Mouse (Mus musculus) bone marrow macrophage, adult 2 months (primary cell): ENCODE results near the gene Prdm12. TPM values are rescaled to one million over a fixed set of nuclear protein-coding genes. Genes with fewer than 3 reads are reported as not detected.
"Not testable (repeated sequence)": the region's sequence is repeated elsewhere in the genome, so short reads cannot be mapped to it uniquely, and the experiment has no call there.

Experiments used
- H3K27ac ChIP-seq: 2 replicates; pipeline ENCODE4 v1.5.1; 2012; ENCODE audit warnings: low read depth, low read length; ENCODE audit not compliant: insufficient read depth
- H3K4me1 ChIP-seq: 2 replicates; pipeline ENCODE4 v1.6.1; 2012; ENCODE audit warnings: low read length; ENCODE audit not compliant: control insufficient read depth, insufficient read depth
- H3K4me3 ChIP-seq: 2 replicates; pipeline ENCODE4 v1.5.1; 2012; ENCODE audit warnings: mild to moderate bottlenecking, low read length, moderate library complexity; ENCODE audit not compliant: insufficient read depth
- CTCF ChIP-seq: IDR thresholded peaks from 2 replicates; pipeline ENCODE4 v1.5.1; 2012; ENCODE audit warnings: low read depth, mild to moderate bottlenecking, low read length, moderate library complexity
- POLR2A ChIP-seq: IDR thresholded peaks from 2 replicates; pipeline ENCODE4 v1.6.1; 2012; ENCODE audit warnings: mild to moderate bottlenecking, low read depth, low read length, borderline replicate concordance
- polyA plus RNA-seq: library from polyadenylated mRNA; stranded (reverse); fragments of >200 nt; gene quantifications from 2 replicates; pipeline ENCODE4 v1.2.4, GENCODE M21; 2012; ENCODE audit not compliant: missing spikeins, insufficient read depth, insufficient read length

Prdm12 gene
- polyA plus RNA-seq, 1 experiment, result not detected

DNA sequence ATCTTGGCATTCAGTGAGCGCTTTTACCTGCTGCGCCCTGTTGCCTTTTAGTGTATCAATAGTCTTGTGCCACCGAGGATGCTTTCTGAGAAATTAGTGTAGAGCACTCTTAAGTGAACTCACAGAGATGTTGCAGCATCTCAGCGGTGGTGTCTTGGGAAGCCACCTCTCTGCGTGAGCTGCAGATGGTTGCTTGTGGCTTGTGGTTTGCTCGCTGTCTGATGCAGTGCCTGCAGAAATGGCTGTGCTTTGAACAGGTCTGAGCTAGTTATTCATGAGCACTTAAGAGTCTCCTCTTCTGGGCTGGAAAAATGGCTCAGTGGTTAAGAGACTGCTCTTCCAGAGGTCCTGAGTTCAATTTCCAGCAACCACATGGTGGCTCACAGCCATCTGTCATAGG lies 38.8 kb downstream of the Prdm12 start:
- TF ChIP-seq CTCF, result no peak
- no peak for TF ChIP-seq POLR2A
- Histone ChIP-seq H3K27ac (no peak overlapping the region), H3K4me1 (no peaks in the 10 kb centered on the region), H3K4me3 (no peak overlapping the region)

DNA sequence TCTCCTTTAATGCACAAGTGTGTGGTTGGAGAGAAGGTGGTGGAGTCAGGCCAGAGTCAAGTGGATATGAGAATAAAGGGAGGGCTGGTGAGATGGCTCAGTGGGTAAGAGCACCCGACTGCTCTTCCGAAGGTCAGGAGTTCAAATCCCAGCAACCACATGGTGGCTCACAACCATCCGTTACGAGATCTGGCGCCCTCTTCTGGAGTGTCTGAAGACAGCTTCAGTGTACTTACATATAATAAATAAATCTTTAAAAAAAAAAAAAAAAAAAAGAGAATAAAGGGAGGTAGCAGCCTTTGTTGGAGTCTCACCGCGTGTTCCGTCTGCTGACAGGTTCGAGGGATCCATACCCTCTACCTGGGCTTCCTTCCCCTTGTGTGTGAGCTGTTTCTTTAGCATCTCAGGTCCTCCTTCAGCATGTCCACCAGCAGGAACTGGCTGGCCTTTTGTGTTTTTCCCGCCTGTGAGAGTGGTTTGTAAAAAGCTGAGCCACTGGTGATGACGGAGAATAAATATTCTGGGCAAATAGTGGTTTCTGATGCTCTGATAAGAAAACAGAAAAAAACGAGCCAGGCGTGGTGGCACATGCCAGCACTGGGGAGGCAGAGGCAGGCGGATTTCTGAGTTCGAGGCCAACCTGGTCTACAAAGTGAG lies 41.3 kb downstream of the Prdm12 start:
- not testable (repeated sequence) for H3K27ac ChIP-seq, H3K4me3 ChIP-seq, H3K4me1 ChIP-seq
- TF ChIP-seq CTCF, result 0 out of 2 replicates have a peak, but pooled peaks have one; percentile 18

DNA sequence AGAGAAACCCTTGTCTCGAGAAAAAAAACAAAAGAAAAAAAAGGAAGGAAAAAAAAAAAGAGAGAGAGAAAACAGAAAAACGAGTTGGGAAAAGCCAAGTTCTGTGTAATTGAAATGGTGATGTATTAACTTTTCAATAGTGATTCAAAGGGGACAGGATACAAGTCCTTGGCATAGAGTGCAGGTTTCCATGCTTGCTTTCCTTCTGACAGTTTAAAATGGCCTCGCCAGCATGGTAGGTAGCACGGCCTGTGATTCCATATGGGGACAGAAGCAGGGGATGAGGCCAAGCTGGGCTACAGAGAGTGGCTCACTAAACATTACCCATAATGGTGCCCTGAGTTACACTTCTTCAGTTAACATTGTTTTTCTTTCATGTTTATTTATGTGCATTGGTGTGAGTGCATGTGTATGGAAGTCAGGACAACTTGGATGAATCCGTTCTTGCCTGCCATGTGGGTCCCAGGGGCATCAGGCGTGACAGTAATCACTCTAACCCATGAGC lies 41.9 kb downstream of the Prdm12 start:
- Histone ChIP-seq H3K4me3 (no peak overlapping the region), H3K4me1 (no peaks in the 10 kb centered on the region), H3K27ac (no peak overlapping the region)
- TF ChIP-seq POLR2A (no peak), CTCF (no peak)

DNA sequence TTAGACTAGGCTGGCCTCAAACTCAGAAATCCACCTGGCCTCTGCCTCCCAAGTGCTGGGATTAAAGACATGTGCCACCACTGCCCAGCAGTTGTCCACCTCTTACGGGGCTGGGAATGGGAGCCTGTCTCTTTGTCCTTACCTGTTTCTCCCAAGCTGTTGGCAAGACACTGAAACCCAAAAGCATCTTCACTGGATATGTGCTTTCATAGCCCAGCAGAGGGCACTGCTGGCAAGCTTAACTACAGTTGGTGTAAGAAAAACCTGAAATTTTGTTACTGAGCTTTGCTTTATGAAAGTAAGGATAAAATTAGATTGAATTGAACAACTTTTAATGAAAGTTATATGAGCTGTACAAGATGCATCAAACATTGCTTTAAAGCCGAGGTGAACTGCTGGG lies 43.8 kb downstream of the Prdm12 start:
- TF ChIP-seq POLR2A (no peak), CTCF (no peak)
- no peak overlapping the region for H3K4me3 ChIP-seq
- H3K27ac ChIP-seq, result no peak overlapping the region
- peaks cover 4% of the 10 kb centered on the region for H3K4me1 ChIP-seq

DNA sequence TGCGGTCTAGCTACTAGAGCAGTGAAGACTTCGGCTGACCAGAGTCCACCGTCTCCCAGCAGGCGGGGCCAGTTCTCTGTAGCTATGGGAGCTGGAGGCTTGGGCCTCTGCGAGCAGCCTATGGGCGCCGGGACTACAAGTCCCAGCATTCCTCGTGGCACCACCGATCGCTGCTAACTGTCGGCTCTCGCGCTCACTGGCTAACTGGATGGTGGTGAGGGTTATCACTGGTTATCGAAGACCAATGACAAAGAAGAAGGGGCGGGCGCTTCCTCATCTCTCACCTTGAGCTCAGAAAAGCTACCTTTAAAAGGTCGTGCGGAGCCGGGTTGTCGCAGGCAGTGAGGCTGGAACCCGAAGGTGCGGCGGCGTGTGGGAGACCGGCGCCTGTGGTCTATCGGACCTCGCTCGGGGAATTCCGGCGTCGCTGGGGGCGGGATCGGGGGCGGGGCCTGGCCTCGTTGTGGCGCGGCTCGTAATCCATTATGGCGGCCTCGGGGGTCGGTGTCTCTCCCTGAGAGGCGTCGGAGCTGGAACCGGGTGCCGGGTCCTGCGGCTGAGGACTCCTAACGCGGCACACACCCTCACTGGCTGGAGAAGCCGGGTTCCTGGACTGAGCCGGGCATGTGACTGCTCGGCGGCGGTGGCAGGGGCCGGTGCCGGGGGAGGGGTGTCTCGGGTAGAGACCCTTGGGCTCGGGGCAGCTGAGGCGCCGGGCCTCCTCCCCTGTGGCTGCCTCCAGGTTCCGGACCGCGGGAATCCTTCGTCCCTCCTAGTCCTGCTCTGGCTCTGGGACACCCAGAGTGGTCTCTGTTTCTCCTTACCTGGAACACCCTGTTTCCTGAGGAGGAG lies 48.5 kb downstream of the Prdm12 start, which contains the start of gene Abl1:
Gene Abl1 (plus strand): TSS at position 303 of the 852 bp plus-strand sequence.
- Histone ChIP-seq H3K27ac (peak within 1 kb of the TSS; percentile 72), H3K4me3 (peak within 1 kb of the TSS; percentile 72), H3K4me1 (peaks cover 15% of the 10 kb centered on the region)
- TF ChIP-seq POLR2A (no peak), CTCF (no peak)

DNA sequence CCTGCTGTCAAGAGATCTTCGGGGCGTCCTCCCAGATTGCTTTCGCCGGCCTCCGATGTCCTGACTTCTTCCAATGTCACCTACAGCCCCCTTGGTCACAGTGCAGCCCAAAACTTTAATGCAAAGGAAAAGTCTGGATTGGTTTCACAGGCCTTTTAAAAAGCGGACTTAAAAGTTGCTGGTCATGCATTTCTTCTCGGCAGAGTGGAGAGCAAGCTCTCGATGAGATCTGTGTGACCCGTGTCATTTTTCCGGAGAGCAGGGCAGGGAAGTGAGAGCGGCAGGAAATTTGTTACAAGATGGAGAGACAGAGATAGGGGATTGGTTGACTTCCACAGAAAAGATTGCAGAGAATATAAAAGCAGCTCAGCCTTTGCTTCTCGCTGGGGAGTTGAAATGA lies 49.2 kb downstream of the Prdm12 start:
- TF ChIP-seq POLR2A, result no peak
- TF ChIP-seq CTCF, result no peak
- H3K27ac ChIP-seq, result peak overlapping the region; percentile 72
- H3K4me1 ChIP-seq, result peaks cover 15% of the 10 kb centered on the region
- H3K4me3 ChIP-seq, result peak overlapping the region; percentile 72

DNA sequence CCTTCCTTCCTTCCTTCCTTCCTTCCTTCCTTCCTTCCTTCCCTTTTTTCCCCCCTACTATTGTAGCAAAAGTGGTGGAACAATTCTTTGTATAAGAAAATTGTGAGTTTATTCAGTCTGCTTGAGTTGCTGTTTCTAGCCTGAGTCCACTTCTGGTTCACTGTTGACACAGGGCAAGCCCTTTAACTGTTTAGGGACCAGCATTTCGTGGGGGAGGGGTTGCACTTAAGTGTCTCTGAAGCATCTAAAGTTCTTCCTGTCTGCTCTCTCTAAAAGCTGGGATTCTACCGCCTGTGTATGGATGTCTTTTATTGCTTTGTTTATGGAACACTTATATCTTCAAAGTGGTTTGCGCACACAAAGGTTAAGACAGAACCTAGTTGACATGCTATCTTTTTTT lies 50.2 kb downstream of the Prdm12 start:
- H3K27ac ChIP-seq, result no peak overlapping the region
- H3K4me3 ChIP-seq, result peak overlapping the region; percentile 72
- no peak for TF ChIP-seq CTCF
- no peak for TF ChIP-seq POLR2A
- H3K4me1 ChIP-seq, result peaks cover 15% of the 10 kb centered on the region

DNA sequence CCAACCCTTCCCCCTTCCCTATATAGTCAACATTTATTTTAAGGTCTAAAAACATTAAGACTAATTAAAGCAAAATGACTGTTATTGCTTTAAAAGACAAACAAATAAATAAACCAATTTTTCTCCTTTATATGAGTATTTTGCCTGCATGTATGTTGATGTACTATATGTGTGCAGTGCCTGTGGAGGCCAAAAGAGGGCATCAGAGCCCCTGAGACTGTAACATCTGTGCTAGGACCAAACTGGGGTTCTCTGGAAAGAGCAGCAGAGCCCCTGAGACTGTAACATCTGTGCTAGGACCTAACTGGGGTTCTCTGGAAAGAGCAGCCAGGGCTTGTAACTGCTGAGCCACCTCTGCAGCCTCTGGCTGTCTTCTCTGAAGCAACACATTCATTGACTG lies 58.4 kb downstream of the Prdm12 start:
- no peak overlapping the region for H3K4me3 ChIP-seq
- TF ChIP-seq POLR2A (no peak), CTCF (peak; percentile 21; the same call in 1 of the 2 replicates)
- H3K27ac ChIP-seq, result no peak overlapping the region
- no peaks in the 10 kb centered on the region for H3K4me1 ChIP-seq

DNA sequence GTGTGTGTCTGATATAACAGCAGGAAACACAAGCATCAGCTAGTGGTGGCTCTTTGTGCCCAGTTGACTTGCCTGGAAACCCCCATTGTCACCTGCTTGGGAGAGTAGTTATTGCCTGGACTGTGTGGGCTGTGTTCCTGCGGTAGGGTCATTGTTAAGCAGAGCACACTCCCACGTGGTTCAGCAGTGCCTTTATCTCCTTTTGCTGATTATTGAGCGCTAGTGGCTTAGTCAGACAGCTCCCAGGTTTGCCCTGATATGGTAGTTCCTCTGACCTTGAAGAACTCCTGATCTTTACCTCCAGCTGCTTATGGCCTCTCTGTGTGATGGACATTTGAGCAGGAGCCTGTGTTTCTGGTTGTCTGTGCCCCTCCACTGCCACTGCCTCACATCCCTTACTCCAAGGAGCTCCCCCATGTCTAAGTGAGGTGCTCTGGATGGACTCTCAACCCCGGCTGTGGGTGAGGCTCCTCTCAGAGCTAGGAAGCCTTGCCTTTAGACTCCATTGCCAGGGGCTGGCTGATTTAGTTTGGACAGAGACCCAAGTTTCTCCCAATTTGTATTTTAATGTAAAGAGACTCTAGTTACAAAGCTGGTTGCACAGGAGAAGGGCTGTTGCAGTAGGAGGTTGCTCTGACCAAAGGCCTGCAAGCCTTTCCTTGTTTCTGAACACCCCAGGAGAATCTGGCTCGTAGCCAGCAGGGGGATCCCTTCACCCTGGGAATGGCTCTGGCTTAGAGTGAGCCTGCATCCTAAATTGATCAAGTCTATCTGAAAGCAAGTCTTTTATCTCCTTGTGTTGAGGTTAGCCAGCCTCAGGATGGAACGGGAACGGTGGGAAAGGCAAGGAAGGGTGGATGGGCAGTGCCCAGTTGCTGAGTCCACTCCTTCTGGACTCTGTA lies 61.0 kb downstream of the Prdm12 start:
- Histone ChIP-seq H3K27ac (no peak overlapping the region), H3K4me3 (no peak overlapping the region), H3K4me1 (peaks cover 4% of the 10 kb centered on the region)
- TF ChIP-seq POLR2A (no peak), CTCF (no peak; the same call in 1 of the 2 replicates)

DNA sequence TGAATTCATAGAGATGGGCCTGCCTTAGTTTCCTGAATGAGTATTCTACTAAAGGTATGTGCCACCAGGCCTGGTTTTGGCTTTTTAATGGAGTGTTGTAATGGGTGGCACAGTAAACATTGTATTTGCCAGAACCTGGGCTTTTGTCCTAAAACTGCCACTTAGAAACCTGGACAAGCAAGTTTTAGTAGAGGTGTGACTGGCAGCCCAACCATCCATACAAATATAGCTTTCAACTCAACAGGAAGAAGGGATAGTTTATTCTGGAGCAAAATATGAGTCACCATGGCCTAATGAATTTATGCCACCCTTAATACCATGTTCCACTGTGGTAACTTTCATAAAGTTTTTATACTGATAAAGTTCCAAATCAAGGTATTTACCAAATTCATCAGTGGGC lies 63.4 kb downstream of the Prdm12 start:
- TF ChIP-seq POLR2A (no peak), CTCF (no peak)
- H3K27ac ChIP-seq, result no peak overlapping the region
- peaks cover 4% of the 10 kb centered on the region for H3K4me1 ChIP-seq
- H3K4me3 ChIP-seq, result no peak overlapping the region

Other genes starting within 250 kb of the Prdm12 start
- 10.3 and 12.0 TPM in 2 replicates for gene Ass1, start 169.8 kb upstream of the Prdm12 start, polyA plus RNA-seq
- gene Fubp3, start 67.4 kb upstream of the Prdm12 start, polyA plus RNA-seq, result 39.9 and 41.5 TPM in 2 replicates
- 10.0 and 11.7 TPM in 2 replicates for gene Exosc2, start 30.7 kb downstream of the Prdm12 start, polyA plus RNA-seq
- 48.4 and 53.1 TPM in 2 replicates for gene Abl1, start 48.3 kb downstream of the Prdm12 start, polyA plus RNA-seq
- gene Qrfp, start 170.5 kb downstream of the Prdm12 start, polyA plus RNA-seq, result not detected in 2 replicates
- gene Fibcd1, start 206.0 kb downstream of the Prdm12 start, polyA plus RNA-seq, result not detected in 2 replicates
- not detected in 2 replicates for gene Lamc3, start 247.3 kb downstream of the Prdm12 start, polyA plus RNA-seq